Mouse (Mus musculus): ENCODE data around the gene Atoh7. TPM values are rescaled to one million over a fixed set of nuclear protein-coding genes. Genes with fewer than 3 reads are reported as not detected.
A peak's percentile ranks its signal among the peaks of the same experiment; 100 is the strongest.

The Atoh7 gene
- polyA plus RNA-seq, 1 experiment: 2.8 TPM

- Histone ChIP-seq H3K4me1 (ENCODE audit: control insufficient read depth, insufficient read depth, low read length) (no peaks in the 10 kb centered on the region), H3K27ac (ENCODE audit: insufficient read depth, low read length) (no peak overlapping the region), H3K4me3 (ENCODE audit: insufficient read depth, low read length) (no peak overlapping the region)
- TF ChIP-seq POLR2A (IDR thresholded peaks at IDR 0.05; ENCODE audit: extremely low read depth, insufficient read depth, low read length): no peak
- no peak for TF ChIP-seq CTCF (IDR thresholded peaks at IDR 0.05; ENCODE audit: extremely low read depth, insufficient read depth, low read length)
Measured at GRCm38 (mm10) chr10:63117583-63117982, 18.1 kb downstream of the Atoh7 start.

GRCm38 (mm10) chr10:63119916-63120315, 20.5 kb downstream of the Atoh7 start:
- Histone ChIP-seq H3K4me3 (ENCODE audit: insufficient read depth, low read length) (no peak overlapping the region), H3K4me1 (ENCODE audit: control insufficient read depth, insufficient read depth, low read length) (no peaks in the 10 kb centered on the region), H3K27ac (ENCODE audit: insufficient read depth, low read length) (no peak overlapping the region)
- TF ChIP-seq POLR2A (IDR thresholded peaks at IDR 0.05; ENCODE audit: extremely low read depth, insufficient read depth, low read length) (no peak), CTCF (IDR thresholded peaks at IDR 0.05; ENCODE audit: extremely low read depth, insufficient read depth, low read length) (no peak)

DNA sequence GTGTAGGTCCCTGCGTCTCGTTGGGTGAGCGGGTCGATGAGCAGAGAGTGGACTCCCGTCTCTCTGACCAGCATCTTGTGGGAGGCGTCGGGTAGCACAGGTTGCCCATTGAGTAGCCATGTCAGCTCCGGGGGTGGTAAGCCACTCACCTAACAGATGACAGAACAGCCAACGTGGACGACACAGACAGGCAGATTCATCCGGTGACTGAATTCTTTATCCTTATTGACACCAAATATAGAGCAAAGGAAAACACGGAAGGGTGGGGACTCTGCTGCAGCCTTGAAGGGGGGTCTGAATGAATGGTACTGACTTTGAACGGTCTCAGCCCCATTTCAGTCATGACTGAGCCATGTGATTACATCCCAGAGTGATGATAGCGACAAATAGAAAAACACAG, 22.5 kb downstream of the Atoh7 start:
- Histone ChIP-seq H3K4me3 (ENCODE audit: insufficient read depth, low read length) (no peak overlapping the region), H3K4me1 (ENCODE audit: control insufficient read depth, insufficient read depth, low read length) (no peaks in the 10 kb centered on the region), H3K27ac (ENCODE audit: insufficient read depth, low read length) (no peak overlapping the region)
- TF ChIP-seq POLR2A (IDR thresholded peaks at IDR 0.05; ENCODE audit: extremely low read depth, insufficient read depth, low read length): no peak
- no peak for TF ChIP-seq CTCF (IDR thresholded peaks at IDR 0.05; ENCODE audit: extremely low read depth, insufficient read depth, low read length)

GRCm38 (mm10) chr10:63122516-63122915, 23.1 kb downstream of the Atoh7 start:
- H3K4me3 ChIP-seq (ENCODE audit: insufficient read depth, low read length): no peak overlapping the region
- no peak for TF ChIP-seq CTCF (IDR thresholded peaks at IDR 0.05; ENCODE audit: extremely low read depth, insufficient read depth, low read length)
- no peak for TF ChIP-seq POLR2A (IDR thresholded peaks at IDR 0.05; ENCODE audit: extremely low read depth, insufficient read depth, low read length)
- H3K4me1 ChIP-seq (ENCODE audit: control insufficient read depth, insufficient read depth, low read length): no peaks in the 10 kb centered on the region
- no peak overlapping the region for H3K27ac ChIP-seq (ENCODE audit: insufficient read depth, low read length)

GRCm38 (mm10) chr10:63123141-63123540, 23.7 kb downstream of the Atoh7 start:
- Histone ChIP-seq H3K4me1 (ENCODE audit: control insufficient read depth, insufficient read depth, low read length) (no peaks in the 10 kb centered on the region), H3K4me3 (ENCODE audit: insufficient read depth, low read length) (no peak overlapping the region), H3K27ac (ENCODE audit: insufficient read depth, low read length) (no peak overlapping the region)
- TF ChIP-seq CTCF (IDR thresholded peaks at IDR 0.05; ENCODE audit: extremely low read depth, insufficient read depth, low read length): no peak
- TF ChIP-seq POLR2A (IDR thresholded peaks at IDR 0.05; ENCODE audit: extremely low read depth, insufficient read depth, low read length): no peak

GRCm38 (mm10) chr10:63124016-63124415, 24.6 kb downstream of the Atoh7 start:
- no peak for TF ChIP-seq POLR2A (IDR thresholded peaks at IDR 0.05; ENCODE audit: extremely low read depth, insufficient read depth, low read length)
- no peak for TF ChIP-seq CTCF (IDR thresholded peaks at IDR 0.05; ENCODE audit: extremely low read depth, insufficient read depth, low read length)
- Histone ChIP-seq H3K4me1 (ENCODE audit: control insufficient read depth, insufficient read depth, low read length) (no peaks in the 10 kb centered on the region), H3K27ac (ENCODE audit: insufficient read depth, low read length) (no peak overlapping the region), H3K4me3 (ENCODE audit: insufficient read depth, low read length) (no peak overlapping the region)

DNA sequence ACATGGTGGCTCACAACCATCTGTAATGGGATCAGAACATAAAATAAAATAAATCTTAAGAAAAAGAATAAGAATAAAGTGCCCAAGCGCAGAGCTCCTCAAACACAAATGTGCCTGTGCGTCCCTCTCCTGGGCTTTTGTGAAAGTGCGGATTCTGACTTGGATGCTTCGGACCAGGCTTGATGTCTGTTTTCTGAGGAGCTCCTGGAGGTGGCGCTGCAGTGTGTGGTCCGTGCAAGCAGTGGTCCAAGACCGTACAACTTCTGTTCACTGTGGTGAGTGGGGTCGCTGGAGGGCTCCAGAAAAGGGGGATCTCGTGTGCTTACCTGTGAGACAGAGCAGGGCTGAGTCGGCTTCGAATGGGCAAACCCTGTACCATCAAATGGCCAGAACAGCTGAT, 25.9 kb downstream of the Atoh7 start:
- Histone ChIP-seq H3K4me1 (ENCODE audit: control insufficient read depth, insufficient read depth, low read length) (no peaks in the 10 kb centered on the region), H3K4me3 (ENCODE audit: insufficient read depth, low read length) (no peak overlapping the region), H3K27ac (ENCODE audit: insufficient read depth, low read length) (no peak overlapping the region)
- no peak for TF ChIP-seq POLR2A (IDR thresholded peaks at IDR 0.05; ENCODE audit: extremely low read depth, insufficient read depth, low read length)
- peak; percentile 34; the same call in 1 of the 2 replicates for TF ChIP-seq CTCF (IDR thresholded peaks at IDR 0.05; ENCODE audit: extremely low read depth, insufficient read depth, low read length)

- Histone ChIP-seq H3K4me1 (ENCODE audit: control insufficient read depth, insufficient read depth, low read length) (no peaks in the 10 kb centered on the region), H3K27ac (ENCODE audit: insufficient read depth, low read length) (no peak overlapping the region), H3K4me3 (ENCODE audit: insufficient read depth, low read length) (no peak overlapping the region)
- no peak for TF ChIP-seq CTCF (IDR thresholded peaks at IDR 0.05; ENCODE audit: extremely low read depth, insufficient read depth, low read length)
- TF ChIP-seq POLR2A (IDR thresholded peaks at IDR 0.05; ENCODE audit: extremely low read depth, insufficient read depth, low read length): no peak
Measured at GRCm38 (mm10) chr10:63126116-63126515, 26.7 kb downstream of the Atoh7 start.

DNA sequence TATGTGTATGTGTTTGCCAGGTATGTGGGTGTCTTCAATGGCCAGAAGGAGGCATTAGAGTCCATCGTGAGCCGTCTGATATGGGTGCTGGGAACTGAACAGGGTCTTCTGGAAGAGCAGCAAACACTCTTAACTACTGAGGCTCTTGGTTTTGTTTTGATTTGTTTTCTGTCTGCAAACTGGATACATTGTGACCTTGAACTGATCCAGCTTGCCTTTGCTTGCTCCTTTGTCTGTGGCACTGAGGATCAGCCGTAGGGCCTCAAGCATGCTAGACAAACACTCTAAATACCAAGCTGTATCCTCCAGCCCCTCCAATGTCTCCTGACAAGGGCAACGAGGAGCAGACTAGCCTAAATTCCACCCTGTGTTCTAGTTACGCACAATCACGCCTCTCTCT, 27.7 kb downstream of the Atoh7 start:
- TF ChIP-seq POLR2A (IDR thresholded peaks at IDR 0.05; ENCODE audit: extremely low read depth, insufficient read depth, low read length) (no peak), CTCF (IDR thresholded peaks at IDR 0.05; ENCODE audit: extremely low read depth, insufficient read depth, low read length) (no peak)
- Histone ChIP-seq H3K4me1 (ENCODE audit: control insufficient read depth, insufficient read depth, low read length) (no peaks in the 10 kb centered on the region), H3K4me3 (ENCODE audit: insufficient read depth, low read length) (no peak overlapping the region), H3K27ac (ENCODE audit: insufficient read depth, low read length) (no peak overlapping the region)

- peak overlapping the region; percentile 65; the same call in 1 of the 2 replicates for H3K27ac ChIP-seq (ENCODE audit: insufficient read depth, low read length)
- H3K4me1 ChIP-seq (ENCODE audit: control insufficient read depth, insufficient read depth, low read length): no peaks in the 10 kb centered on the region
- H3K4me3 ChIP-seq (ENCODE audit: insufficient read depth, low read length): no peak overlapping the region
- TF ChIP-seq CTCF (IDR thresholded peaks at IDR 0.05; ENCODE audit: extremely low read depth, insufficient read depth, low read length): no peak
- no peak for TF ChIP-seq POLR2A (IDR thresholded peaks at IDR 0.05; ENCODE audit: extremely low read depth, insufficient read depth, low read length)
Measured at GRCm38 (mm10) chr10:63128256-63128655, 28.8 kb downstream of the Atoh7 start.

Measured in cortical plate, adult 2 months (tissue).